Mouse (Mus musculus): ENCODE measurements around the gene Slco3a1. TPM values are rescaled to one million over a fixed set of nuclear protein-coding genes. Genes with fewer than 3 reads are reported as not detected.

The Slco3a1 gene
- polyA plus RNA-seq, 1 experiment from 2014 or later, result 7.0 TPM

DNA sequence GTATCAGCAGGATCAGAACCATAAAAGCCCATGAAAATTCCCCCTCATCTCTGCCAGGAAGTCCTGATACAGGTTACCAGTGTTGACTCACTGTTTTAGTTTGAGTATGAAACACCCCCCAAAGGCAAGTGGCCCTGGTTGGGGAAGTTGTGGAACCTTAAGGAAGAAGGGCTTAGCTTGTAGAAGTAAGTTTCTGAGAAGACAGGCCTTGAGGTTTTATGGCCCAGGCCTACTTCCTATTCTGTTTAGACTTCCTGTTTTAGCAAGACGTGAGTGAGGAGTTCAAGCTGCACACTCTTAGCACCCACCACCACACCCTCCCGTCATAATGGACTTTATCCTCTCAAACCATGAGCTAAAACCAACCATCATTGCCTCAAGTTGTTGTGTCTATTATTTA lies 57.4 kb downstream of the Slco3a1 start:
- Histone ChIP-seq H3K36me3 (no peaks in the 10 kb centered on the region), H3K27me3 (ENCODE audit: low read depth, poor library complexity, severe bottlenecking) (peaks cover 28% of the 10 kb centered on the region), H3K4me3 (no peak overlapping the region), H3K27ac (replicated peaks) (no peak overlapping the region), H3K4me1 (peaks cover 5% of the 10 kb centered on the region; the same call in 1 of the 2 replicates), H3K9me3 (replicated peaks) (no peaks in the 10 kb centered on the region)
- WGBS, result 78% methylated on average over 2 of the region's 2 CpGs
- no peak for DNase-seq (ENCODE audit: low spot score)

DNA sequence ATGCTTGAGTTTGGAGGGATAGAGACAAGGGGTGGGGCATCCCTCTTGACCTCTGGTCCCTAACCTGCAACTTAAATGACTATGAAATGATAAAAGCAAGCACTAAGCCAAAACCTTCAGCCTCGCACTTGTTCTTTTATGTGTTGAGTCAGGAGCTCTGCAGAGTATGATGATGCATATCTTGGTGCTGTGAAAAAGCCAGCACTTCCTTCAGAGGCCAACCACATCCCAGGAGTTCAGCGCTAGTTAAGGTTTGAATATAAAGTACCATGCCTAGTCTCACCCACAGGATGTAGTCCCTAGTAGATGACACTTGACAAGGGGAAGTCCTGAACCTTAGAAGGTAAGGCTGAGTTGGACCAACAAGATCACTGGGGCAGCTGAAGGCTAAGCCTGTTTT lies 59.1 kb downstream of the Slco3a1 start:
- Histone ChIP-seq H3K9me3 (replicated peaks) (no peaks in the 10 kb centered on the region), H3K27ac (replicated peaks) (no peak overlapping the region), H3K4me1 (no peaks in the 10 kb centered on the region), H3K36me3 (no peaks in the 10 kb centered on the region), H3K4me3 (no peak overlapping the region), H3K27me3 (ENCODE audit: low read depth, poor library complexity, severe bottlenecking) (peaks cover 28% of the 10 kb centered on the region)
- WGBS, result 85% methylated on average over 2 of the region's 2 CpGs
- no peak for DNase-seq (ENCODE audit: low spot score)

DNA sequence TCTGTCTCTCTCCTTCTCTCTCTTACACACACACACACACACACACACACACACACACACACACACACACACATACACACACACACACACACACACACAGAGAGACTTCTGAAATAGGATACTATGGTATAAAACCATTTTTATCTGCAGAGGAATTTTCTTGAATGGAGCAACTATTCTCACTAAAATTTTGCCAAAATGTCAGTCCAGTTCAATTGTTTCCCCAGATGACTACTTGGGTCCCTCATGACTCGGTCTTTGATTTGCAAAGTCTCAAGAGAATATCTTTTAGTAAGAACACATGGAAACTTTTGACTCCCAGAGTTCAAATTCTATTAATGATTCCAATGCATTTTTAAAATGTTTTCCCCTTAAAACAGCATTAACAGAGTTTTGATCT lies 60.8 kb downstream of the Slco3a1 start:
- Histone ChIP-seq H3K4me3 (no peak overlapping the region), H3K27ac (replicated peaks) (no peak overlapping the region), H3K4me1 (no peaks in the 10 kb centered on the region), H3K36me3 (no peaks in the 10 kb centered on the region), H3K9me3 (replicated peaks) (no peaks in the 10 kb centered on the region), H3K27me3 (ENCODE audit: low read depth, poor library complexity, severe bottlenecking) (peaks cover 12% of the 10 kb centered on the region; the same call in 1 of the 2 replicates)
- 90% methylated on average over 1 of the region's 1 CpGs for WGBS
- no peak for DNase-seq (ENCODE audit: low spot score)

DNA sequence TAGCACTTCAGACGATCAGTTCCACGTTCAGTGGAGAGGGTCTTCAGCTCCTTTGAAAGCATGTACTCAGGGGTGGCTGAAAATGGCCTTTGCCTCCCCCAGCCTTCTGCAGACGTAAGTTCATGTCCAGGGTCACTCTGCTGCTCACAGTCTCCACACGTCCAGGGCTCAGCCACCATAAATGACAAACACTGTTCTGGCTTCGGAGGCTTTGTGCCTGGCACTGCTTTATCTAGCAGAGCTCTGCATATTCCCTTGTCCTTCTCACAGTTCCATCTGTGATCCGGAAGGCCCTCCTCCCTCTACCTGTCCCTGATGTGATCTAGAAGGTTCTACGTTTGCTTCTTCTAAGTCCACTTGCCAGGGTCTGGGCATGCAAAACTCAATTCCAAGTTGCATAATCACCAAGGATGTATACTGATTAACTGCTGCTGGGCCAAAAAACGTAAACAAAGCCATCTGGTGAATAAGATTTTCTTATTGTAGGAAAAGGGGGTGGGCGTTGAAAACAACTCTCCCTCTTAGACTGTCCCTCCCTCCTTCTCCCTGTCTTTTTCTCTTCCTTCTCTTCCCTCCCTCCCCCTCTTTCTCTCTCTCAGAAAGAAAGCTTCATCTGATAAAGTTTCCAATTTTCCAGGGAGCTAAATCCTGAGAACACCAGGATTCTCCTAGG lies 62.8 kb downstream of the Slco3a1 start:
- H3K27ac ChIP-seq (replicated peaks), result no peak overlapping the region
- no peaks in the 10 kb centered on the region for H3K27me3 ChIP-seq (ENCODE audit: low read depth, poor library complexity, severe bottlenecking)
- WGBS, result 87% methylated on average over 9 of the region's 9 CpGs
- H3K9me3 ChIP-seq (replicated peaks), result no peaks in the 10 kb centered on the region
- H3K4me1 ChIP-seq, result no peaks in the 10 kb centered on the region
- H3K36me3 ChIP-seq, result no peaks in the 10 kb centered on the region
- H3K4me3 ChIP-seq, result no peak overlapping the region
- DNase-seq (ENCODE audit: low spot score), result no peak

DNA sequence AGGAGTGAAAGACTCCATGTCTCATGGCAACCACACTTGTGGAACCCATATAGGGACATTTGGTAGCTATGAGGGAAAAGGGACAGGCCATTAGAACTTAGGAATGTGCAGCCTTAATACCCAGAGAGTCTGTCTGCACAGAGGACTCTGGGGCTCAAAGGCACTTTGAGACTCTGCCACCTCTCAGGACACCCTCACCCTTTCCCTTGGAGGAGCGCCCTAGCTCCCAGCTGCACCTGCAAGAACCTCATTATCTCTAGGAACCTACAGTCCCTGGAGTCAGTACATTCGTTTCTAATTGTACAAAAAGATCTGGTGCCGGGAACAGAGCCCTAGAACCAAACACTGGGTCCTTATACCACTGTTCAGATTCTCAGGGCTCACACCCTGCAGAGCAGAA lies 66.4 kb downstream of the Slco3a1 start:
- H3K27me3 ChIP-seq (ENCODE audit: low read depth, poor library complexity, severe bottlenecking), result no peaks in the 10 kb centered on the region
- no peaks in the 10 kb centered on the region for H3K9me3 ChIP-seq (replicated peaks)
- WGBS, result 92% methylated on average over 3 of the region's 3 CpGs
- no peak for DNase-seq (ENCODE audit: low spot score)
- H3K36me3 ChIP-seq, result no peaks in the 10 kb centered on the region
- H3K4me1 ChIP-seq, result no peaks in the 10 kb centered on the region
- no peak overlapping the region for H3K4me3 ChIP-seq
- H3K27ac ChIP-seq (replicated peaks), result no peak overlapping the region

DNA sequence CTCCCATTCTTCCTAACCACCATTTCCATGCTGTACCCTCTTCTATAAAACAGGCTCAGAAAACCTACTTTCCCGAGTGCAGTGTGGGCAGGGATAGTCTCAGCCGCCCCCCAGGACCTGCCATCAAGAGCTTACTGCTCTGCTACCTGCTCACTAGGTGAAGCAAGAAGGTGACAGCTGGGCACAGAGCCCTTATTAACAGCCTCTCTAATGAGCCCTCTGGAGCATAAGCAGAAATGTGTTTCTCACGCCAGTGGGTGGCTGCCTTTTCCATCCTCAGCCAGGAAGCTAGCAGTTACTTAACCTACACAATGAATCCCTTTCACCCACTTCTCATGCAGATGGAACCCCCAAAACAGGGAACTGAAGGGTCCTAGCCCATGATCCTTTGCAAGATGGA lies 66.9 kb downstream of the Slco3a1 start:
- Histone ChIP-seq H3K4me3 (no peak overlapping the region), H3K27ac (replicated peaks) (no peak overlapping the region), H3K9me3 (replicated peaks) (no peaks in the 10 kb centered on the region), H3K27me3 (ENCODE audit: low read depth, poor library complexity, severe bottlenecking) (no peaks in the 10 kb centered on the region), H3K4me1 (no peaks in the 10 kb centered on the region), H3K36me3 (no peaks in the 10 kb centered on the region)
- 80% methylated on average over 3 of the region's 3 CpGs for WGBS
- no peak for DNase-seq (ENCODE audit: low spot score)

DNA sequence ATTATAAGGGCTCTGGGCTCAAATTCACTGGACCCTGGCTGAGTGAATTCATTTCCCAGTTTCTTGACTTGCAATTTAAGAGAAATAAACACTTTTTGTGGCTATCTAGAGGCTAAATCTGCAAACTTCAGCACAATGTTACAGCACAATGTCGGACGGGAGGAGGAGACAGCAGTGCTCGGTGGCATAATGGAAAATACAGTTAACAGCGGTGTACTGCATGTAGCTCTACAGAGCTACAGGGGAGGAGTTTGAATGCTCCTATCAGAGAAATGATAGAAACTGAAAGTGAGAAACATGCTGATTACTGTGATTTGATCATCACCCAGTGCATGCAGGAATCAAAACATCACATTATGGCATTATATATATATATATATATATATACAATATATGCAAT lies 68.5 kb downstream of the Slco3a1 start:
- H3K27me3 ChIP-seq (ENCODE audit: low read depth, poor library complexity, severe bottlenecking), result no peaks in the 10 kb centered on the region
- 97% methylated on average over 4 of the region's 4 CpGs for WGBS

DNA sequence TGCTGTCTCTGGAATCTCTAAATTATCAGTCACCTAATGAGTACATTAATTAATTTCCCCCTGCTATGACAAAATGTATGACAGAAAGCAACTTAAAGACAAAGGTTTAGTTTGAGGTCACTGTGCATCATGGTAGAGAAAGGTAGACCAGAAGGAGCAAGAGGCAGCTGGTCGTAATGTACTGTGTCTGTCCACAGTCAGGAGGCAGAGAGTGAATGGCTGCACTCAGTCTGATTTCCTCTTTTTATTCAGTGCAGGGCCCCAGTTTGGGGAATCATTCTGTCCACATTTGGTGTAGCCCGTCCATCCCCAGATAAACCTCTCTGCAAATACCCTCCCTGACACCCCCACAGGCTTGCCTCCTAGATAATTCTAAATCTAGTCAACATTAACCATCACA lies 68.9 kb downstream of the Slco3a1 start:
- WGBS, result 86% methylated on average over 2 of the region's 2 CpGs
- no peaks in the 10 kb centered on the region for H3K36me3 ChIP-seq
- peaks cover 6% of the 10 kb centered on the region; the same call in 1 of the 2 replicates for H3K4me1 ChIP-seq
- no peak for DNase-seq (ENCODE audit: low spot score)
- H3K27ac ChIP-seq (replicated peaks), result no peak overlapping the region
- H3K4me3 ChIP-seq, result no peak overlapping the region
- no peaks in the 10 kb centered on the region for H3K9me3 ChIP-seq (replicated peaks)
- no peaks in the 10 kb centered on the region for H3K27me3 ChIP-seq (ENCODE audit: low read depth, poor library complexity, severe bottlenecking)

More for the DNA sequence above, 68.5 kb downstream of the Slco3a1 start:
- Histone ChIP-seq H3K4me1 (0 out of 2 replicates have a peak, but pooled peaks cover 2% of the 10 kb centered on the region), H3K9me3 (replicated peaks) (no peaks in the 10 kb centered on the region), H3K36me3 (no peaks in the 10 kb centered on the region), H3K27ac (replicated peaks) (no peak overlapping the region), H3K4me3 (no peak overlapping the region)
- DNase-seq (ENCODE audit: low spot score), result no peak

DNA sequence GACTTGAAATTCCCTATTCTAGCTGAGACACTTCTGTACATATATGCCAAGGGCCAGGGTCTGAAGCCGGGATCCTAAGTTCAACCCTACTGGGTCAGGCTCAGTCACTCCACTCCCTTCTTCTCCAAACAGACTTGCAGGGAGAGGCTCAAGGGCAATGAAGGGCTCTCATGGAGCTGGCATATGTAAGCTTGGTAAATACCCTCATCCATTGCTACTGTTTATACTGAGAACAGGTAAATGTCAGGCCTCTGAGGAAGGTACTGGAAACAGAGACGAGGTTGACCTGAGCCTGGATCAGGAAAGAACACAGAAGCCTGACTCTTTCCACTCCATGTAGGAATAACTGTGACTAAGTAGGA lies 70.6 kb downstream of the Slco3a1 start:
- H3K4me3 ChIP-seq, result no peak overlapping the region
- no peaks in the 10 kb centered on the region for H3K9me3 ChIP-seq (replicated peaks)
- no peaks in the 10 kb centered on the region for H3K27me3 ChIP-seq (ENCODE audit: low read depth, poor library complexity, severe bottlenecking)
- H3K4me1 ChIP-seq, result peaks cover 20% of the 10 kb centered on the region
- no peaks in the 10 kb centered on the region for H3K36me3 ChIP-seq
- no peak overlapping the region for H3K27ac ChIP-seq (replicated peaks)
- WGBS, result 93% methylated on average over 2 of the region's 2 CpGs
- DNase-seq (ENCODE audit: low spot score), result no peak

DNA sequence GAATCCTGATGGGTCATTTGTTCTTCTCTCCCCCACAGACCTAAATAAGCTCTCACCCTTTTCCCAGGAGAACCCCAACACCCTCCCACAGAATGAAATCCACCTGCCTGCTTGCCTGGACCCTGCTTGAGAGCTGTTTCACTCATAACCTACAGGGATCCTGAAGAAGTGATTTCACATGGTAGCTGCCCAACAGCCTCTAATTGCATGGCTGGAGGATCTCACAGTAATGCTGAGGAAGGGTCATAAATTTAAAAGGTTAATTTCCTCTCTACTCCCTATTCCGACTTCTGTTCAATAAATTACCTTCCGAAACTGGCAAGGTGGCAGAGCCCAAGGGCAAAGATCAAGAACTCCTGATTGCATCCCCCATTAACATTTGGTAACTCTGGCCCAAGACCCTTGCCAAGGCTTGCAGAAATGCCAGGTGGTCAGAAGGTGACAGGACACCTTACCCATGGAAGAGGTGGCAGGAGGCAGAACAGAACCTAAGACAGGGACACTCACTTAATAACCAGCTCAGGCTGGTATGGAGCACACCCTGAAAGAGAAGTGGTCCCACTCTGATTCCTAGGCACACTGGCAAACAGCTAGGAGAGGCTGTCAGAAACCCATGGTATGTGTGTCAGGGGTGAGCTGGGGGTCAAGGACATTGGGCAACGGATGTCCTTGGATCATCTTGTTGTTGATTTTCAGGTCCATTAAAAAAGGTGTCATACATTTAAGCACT lies 71.1 kb downstream of the Slco3a1 start:
- Histone ChIP-seq H3K27ac (replicated peaks) (no peak overlapping the region), H3K36me3 (no peaks in the 10 kb centered on the region), H3K9me3 (replicated peaks) (no peaks in the 10 kb centered on the region), H3K4me1 (peaks cover 25% of the 10 kb centered on the region), H3K27me3 (ENCODE audit: low read depth, poor library complexity, severe bottlenecking) (no peaks in the 10 kb centered on the region), H3K4me3 (no peak overlapping the region)
- DNase-seq (ENCODE audit: low spot score), result no peak
- 89% methylated on average over 3 of the region's 3 CpGs for WGBS

DNA sequence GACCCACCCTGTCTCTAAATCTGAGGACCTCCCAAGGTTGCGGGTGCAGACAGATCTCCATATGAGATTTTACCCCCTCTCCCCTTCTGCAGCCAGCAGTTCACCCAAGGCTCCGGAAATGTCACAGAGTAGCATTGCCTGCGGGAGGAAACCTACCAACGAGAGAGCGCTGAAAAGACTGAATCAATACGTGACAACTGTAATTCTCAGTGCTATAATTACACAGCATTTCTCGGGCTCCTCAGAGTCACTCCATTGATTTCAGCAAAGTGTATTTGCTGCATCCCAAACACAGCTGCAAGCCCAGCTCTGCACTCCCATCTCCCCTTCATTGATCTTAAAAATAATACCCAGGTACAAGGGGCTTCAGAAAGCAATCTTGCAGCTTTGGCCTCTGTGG lies 82.8 kb downstream of the Slco3a1 start:
- H3K36me3 ChIP-seq, result no peaks in the 10 kb centered on the region
- 89% methylated on average over 7 of the region's 7 CpGs for WGBS
- H3K27me3 ChIP-seq (ENCODE audit: low read depth, poor library complexity, severe bottlenecking), result no peaks in the 10 kb centered on the region
- no peaks in the 10 kb centered on the region for H3K9me3 ChIP-seq (replicated peaks)
- no peak overlapping the region for H3K27ac ChIP-seq (replicated peaks)
- peaks cover 3% of the 10 kb centered on the region; the same call in 1 of the 2 replicates for H3K4me1 ChIP-seq
- DNase-seq (ENCODE audit: low spot score), result no peak
- no peak overlapping the region for H3K4me3 ChIP-seq

DNA sequence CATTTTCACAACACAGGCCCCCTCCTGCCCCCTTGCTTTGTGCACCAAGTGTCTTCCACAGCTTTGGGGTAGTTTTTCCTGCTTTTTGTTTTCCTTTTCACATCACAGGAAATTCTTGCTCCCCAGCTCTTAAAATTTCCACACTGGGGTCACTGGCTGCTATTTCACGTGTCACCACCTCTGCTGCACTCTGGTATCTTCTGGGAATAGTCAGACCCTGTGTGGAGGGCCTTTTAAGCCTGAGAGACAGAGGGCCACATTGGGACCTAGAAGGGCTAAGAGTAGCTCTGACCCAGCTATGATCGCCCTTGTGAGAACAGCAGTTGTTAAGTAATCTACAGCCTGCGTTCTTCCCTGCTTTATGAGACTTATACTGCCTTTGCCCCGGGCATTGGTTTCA lies 87.7 kb downstream of the Slco3a1 start:
- no peak for DNase-seq (ENCODE audit: low spot score)
- H3K27me3 ChIP-seq (ENCODE audit: low read depth, poor library complexity, severe bottlenecking), result no peaks in the 10 kb centered on the region
- WGBS, result 81% methylated on average over 4 of the region's 4 CpGs
- H3K4me3 ChIP-seq, result no peak overlapping the region
- no peaks in the 10 kb centered on the region for H3K9me3 ChIP-seq (replicated peaks)
- H3K27ac ChIP-seq (replicated peaks), result no peak overlapping the region
- no peaks in the 10 kb centered on the region for H3K36me3 ChIP-seq
- H3K4me1 ChIP-seq, result peaks cover 12% of the 10 kb centered on the region

DNA sequence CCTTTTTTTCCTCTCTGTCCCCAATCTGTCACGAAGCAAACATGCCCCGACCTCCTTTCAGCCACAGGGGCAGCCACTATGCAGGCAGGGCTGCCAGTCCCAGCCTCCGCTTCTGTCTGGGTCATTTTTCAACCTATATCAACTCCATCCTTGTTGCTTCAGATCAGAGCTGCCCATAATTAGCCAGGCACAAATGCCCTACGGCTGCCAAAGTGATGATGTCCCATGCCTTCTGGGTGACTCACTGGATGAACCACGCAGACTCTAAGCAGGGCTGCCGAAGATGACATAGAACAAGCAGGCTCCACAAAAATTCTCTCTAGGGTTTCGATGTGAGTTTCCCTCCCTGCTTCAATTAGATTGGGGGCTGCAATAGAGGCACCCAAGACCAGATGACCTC lies 89.9 kb downstream of the Slco3a1 start:
- Histone ChIP-seq H3K4me1 (peaks cover 12% of the 10 kb centered on the region), H3K4me3 (no peak overlapping the region), H3K36me3 (no peaks in the 10 kb centered on the region), H3K9me3 (replicated peaks) (no peaks in the 10 kb centered on the region), H3K27ac (replicated peaks) (no peak overlapping the region), H3K27me3 (ENCODE audit: low read depth, poor library complexity, severe bottlenecking) (no peaks in the 10 kb centered on the region)
- DNase-seq (ENCODE audit: low spot score), result no peak
- WGBS, result 91% methylated on average over 7 of the region's 7 CpGs

Measured in midbrain, embryonic 10.5 days (tissue).